Mouse (Mus musculus): ENCODE measurements around the gene Slc28a3. TPM values are rescaled to one million over a fixed set of nuclear protein-coding genes. Genes with fewer than 3 reads are reported as not detected.

The Slc28a3 gene
- polyA plus RNA-seq, 1 experiment from 2014 or later, result not detected

Other genes with a start within 250 kb of the Slc28a3 start
- gene 2210016F16Rik, start 225.7 kb downstream of the Slc28a3 start, polyA plus RNA-seq (2015; fragmentation: Nextera tagmentation; extraction: Ambion mirVana), result 26.8 and 29.8 TPM in 2 replicates
- gene Rmi1, start 208.6 kb downstream of the Slc28a3 start, polyA plus RNA-seq (2015; fragmentation: Nextera tagmentation; extraction: Ambion mirVana), result 17.0 and 18.5 TPM in 2 replicates
- 896 and 991 TPM in 2 replicates for gene Hnrnpk, start 207.5 kb downstream of the Slc28a3 start, polyA plus RNA-seq (2015; fragmentation: Nextera tagmentation; extraction: Ambion mirVana)
- gene Ntrk2, start 195.7 kb upstream of the Slc28a3 start, polyA plus RNA-seq (2015; fragmentation: Nextera tagmentation; extraction: Ambion mirVana), result 3.9 and 4.7 TPM in 2 replicates